Mouse (Mus musculus): ENCODE measurements around the gene Sdk2. TPM values are rescaled to one million over a fixed set of nuclear protein-coding genes. Genes with fewer than 3 reads are reported as not detected.

The Sdk2 gene
- total and polyA plus RNA-seq, 3 experiments, result 1.2 to 4.8 (median 1.3) TPM

DNA sequence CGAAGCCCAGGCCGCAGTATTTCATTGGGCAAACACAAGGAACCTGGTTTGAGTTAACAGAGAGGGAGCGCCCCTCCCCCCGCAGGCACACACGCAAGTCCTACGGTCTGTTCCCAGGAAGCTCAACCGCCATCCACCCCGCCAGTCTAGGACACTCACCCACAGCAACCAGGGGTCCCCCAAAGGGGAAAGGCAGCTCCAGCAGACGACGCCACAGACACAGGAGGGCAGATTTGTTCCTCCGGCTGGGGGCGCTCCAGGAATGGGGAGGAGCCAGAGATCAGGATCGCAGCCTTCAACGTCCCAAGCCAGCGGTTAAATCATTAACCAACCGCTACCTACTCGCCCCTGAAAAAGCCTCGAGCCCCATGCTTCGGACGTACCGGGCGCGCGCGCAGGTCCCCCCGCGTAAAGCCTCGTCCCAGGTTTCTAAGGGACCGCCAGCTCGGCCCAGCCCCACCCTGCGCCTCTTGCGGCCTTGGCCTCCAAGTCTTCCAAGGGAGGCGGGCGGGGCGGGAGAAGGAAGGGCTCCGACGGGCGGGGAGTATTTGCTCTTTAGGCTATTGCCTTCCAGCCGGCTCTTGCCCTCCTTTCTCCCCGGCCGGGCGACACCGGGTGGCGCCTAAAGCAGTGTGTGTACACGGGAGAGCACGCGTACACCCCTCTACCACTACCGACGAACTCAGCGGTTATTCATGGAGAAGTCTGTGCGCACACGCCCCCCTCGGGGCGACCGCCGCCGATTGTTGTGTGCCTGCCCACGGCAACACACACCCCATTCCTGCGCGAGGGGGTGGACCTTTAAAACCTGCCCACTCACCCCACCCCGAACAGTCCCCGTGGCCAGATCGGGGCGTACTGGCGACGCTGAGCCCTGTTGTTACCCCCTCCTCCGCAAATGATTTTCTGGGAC lies 316.0 kb downstream of the Sdk2 start (continued):
- TF ChIP-seq GABPA (IDR thresholded peaks at IDR 0.05; ENCODE audit: insufficient replicate concordance, low read depth, low read length) (no peak), NELFE (IDR thresholded peaks at IDR 0.05; ENCODE audit: low read depth, low read length) (no peak), EP300 (IDR thresholded peaks at IDR 0.05; ENCODE audit: low read length) (no peak), CHD1 (IDR thresholded peaks at IDR 0.05; ENCODE audit: low read depth, low read length) (no peak), MAFK (IDR thresholded peaks at IDR 0.05; ENCODE audit: insufficient replicate concordance, low read length) (no peak)

DNA sequence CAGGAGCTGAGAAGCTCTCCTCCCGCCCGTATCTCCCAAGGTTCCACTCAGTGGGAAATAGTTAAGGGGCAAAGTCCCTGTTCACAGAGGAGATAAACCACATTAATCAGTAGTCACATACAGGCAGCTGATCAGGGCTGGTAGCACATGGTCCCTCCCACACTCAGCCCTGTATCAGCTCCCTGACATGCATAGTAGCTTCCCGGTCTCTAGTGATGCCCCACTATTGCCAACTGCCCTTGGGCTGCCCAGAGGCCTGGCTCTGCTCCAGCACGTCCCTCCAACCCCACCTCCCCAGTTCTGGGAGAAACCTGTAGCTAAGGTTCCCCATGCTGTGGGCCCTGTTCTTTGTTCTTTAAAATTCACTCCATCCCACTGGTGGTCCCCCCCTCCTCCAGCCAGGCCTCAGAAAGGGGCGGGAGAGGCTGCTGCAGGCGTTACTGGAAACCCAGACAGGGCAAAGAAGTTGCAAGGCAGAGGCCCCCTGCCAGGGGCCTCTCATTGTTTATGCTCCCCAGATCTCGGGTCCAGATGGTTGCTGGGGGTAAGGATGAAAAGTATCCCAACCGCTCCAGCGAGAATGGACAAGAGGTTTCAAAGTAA lies 317.0 kb downstream of the Sdk2 start:
- peaks cover 0 to 22% of the 10 kb centered on the region in 2 experiments for H3K36me3 ChIP-seq (replicated peaks in 1 of 2; ENCODE audit: control insufficient read depth in 1 of 2, insufficient read depth in 1 of 2, low read length in 1 of 2)
- H3K27ac ChIP-seq (ENCODE audit: insufficient read depth, low read depth), result no peak overlapping the region
- no peaks in the 10 kb centered on the region for H3K79me2 ChIP-seq (replicated peaks; ENCODE audit: control insufficient read depth, extremely low read depth, insufficient read depth, poor library complexity, severe bottlenecking)
- no peak overlapping the region for H3K4me2 ChIP-seq (ENCODE audit: insufficient read depth, low read depth, poor library complexity, severe bottlenecking)
- dilution Hi-C loops (cut with MboI; ENCODE audit: extremely low pct_ligation_motif_present, extremely low pct_unique_long_range_greater_than_20kb, low sequenced_read_pairs), result no loop called here
- no peaks in the 10 kb centered on the region for H3K27me3 ChIP-seq (replicated peaks)
- no peak for DNase-seq (ENCODE audit: extremely low read depth)
- no peaks in the 10 kb centered on the region for H3K9me3 ChIP-seq (replicated peaks; ENCODE audit: low read length)
- peaks cover 0 to 34% of the 10 kb centered on the region in 2 experiments; a peak in 2 of 4 replicates for H3K4me1 ChIP-seq (ENCODE audit: control insufficient read depth in 1 of 2, insufficient read depth in 2 of 2)
- in situ Hi-C loops (cut with MboI; ENCODE audit: low pct_ligation_motif_present, low pct_unique_long_range_greater_than_20kb, low sequenced_read_pairs), result loop anchor here (5.0 kb wide), 1 partner anchor 62 kb away; no protein-coding TSS in a partner anchor
- no peak overlapping the region for H3K4me3 ChIP-seq (replicated peaks in 1 of 3; ENCODE audit: low read depth in 2 of 3, low read length in 2 of 3, poor library complexity in 1 of 3)
- no peak overlapping the region for H3K9ac ChIP-seq (ENCODE audit: insufficient read depth, low read depth)
- TF ChIP-seq TCF12 (IDR thresholded peaks at IDR 0.05; ENCODE audit: low read depth, low read length) (no peak), JUND (conservative IDR thresholded peaks at IDR 0.05; ENCODE audit: low read depth, low read length) (no peak), JUN (IDR thresholded peaks at IDR 0.05; ENCODE audit: insufficient read depth, low read depth, low read length) (no peak), RCOR1 (conservative IDR thresholded peaks at IDR 0.05; ENCODE audit: low read depth, low read length) (no peak)

DNA sequence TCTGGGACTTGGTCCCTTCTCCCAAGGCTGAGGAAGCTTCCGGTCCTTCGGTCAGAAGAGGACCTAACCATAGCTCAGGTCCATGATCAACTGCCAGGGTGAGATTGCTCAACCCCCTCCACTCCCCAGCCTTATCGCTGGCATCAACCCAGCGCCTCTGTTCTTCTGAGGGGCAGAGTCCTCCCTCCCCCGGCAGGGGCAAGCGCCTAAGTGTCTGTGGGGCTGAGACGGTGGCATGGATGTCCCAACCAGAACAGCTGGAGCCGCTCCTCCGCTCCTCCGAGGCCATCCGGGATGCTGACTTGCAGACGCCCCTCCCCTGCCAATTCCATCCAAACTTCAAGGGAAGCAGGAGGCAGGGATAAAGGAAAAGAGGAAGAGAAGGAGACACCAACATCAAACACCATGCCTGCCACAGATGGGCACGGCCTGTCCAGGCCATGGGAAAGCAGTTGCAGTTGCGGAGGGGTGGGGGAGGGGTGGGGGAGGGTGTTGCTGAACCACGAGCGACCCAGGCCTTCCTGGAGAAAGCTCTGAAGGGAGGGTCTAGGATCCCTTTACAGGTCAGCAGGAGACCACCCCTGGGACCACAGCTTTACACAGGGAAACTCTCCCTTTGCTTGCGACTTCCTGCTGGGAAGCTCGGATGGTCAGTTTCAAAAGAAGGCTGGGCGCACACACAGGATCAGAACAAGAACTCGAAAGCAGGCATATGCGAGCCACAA lies 317.9 kb downstream of the Sdk2 start:
- in situ Hi-C loops (cut with MboI; ENCODE audit: low pct_ligation_motif_present, low pct_unique_long_range_greater_than_20kb, low sequenced_read_pairs), result no loop called here
- TF ChIP-seq JUND (conservative IDR thresholded peaks at IDR 0.05; ENCODE audit: low read depth, low read length), result no peak
- no peak for TF ChIP-seq MXI1 (IDR thresholded peaks at IDR 0.05; ENCODE audit: low read depth, low read length)
- TF ChIP-seq PAX5 (IDR thresholded peaks at IDR 0.05; ENCODE audit: low read length), result no peak
- TF ChIP-seq NRF1 (IDR thresholded peaks at IDR 0.05; ENCODE audit: low read depth, low read length), result no peak
- TF ChIP-seq POLR2AphosphoS2 (IDR thresholded peaks at IDR 0.05; ENCODE audit: low read depth, low read length), result no peak
- no peak for TF ChIP-seq KAT2A (IDR thresholded peaks at IDR 0.05; ENCODE audit: insufficient replicate concordance, low read length)
- TF ChIP-seq ZC3H11A (IDR thresholded peaks at IDR 0.05; ENCODE audit: low read depth, low read length), result no peak
- TF ChIP-seq NELFE (IDR thresholded peaks at IDR 0.05; ENCODE audit: low read depth, low read length), result no peak
- TF ChIP-seq RCOR1 (conservative IDR thresholded peaks at IDR 0.05; ENCODE audit: low read depth, low read length), result no peak
- TF ChIP-seq SIN3A (IDR thresholded peaks at IDR 0.05; ENCODE audit: low read length), result no peak
- TF ChIP-seq E2F4 (IDR thresholded peaks at IDR 0.05; ENCODE audit: insufficient replicate concordance, low read depth, low read length), result no peak
- TF ChIP-seq IRF4 (IDR thresholded peaks at IDR 0.05; ENCODE audit: low read depth, low read length), result no peak
- no peak for TF ChIP-seq POLR2A (IDR thresholded peaks at IDR 0.05; ENCODE audit: low read depth, low read length)
- no peak for TF ChIP-seq UBTF (IDR thresholded peaks at IDR 0.05; ENCODE audit: low read depth, low read length)
- TF ChIP-seq MYC (IDR thresholded peaks at IDR 0.05; ENCODE audit: low read depth, low read length), result no peak
- TF ChIP-seq MAFK (IDR thresholded peaks at IDR 0.05; ENCODE audit: insufficient replicate concordance, low read length), result no peak
- no peaks in the 10 kb centered on the region for H3K9me3 ChIP-seq (replicated peaks; ENCODE audit: low read length)
- dilution Hi-C loops (cut with MboI; ENCODE audit: extremely low pct_ligation_motif_present, extremely low pct_unique_long_range_greater_than_20kb, low sequenced_read_pairs), result no loop called here
- peaks cover 0 to 28% of the 10 kb centered on the region in 2 experiments for H3K36me3 ChIP-seq (replicated peaks in 1 of 2; ENCODE audit: control insufficient read depth in 1 of 2, insufficient read depth in 1 of 2, low read length in 1 of 2)
- H3K4me2 ChIP-seq (ENCODE audit: insufficient read depth, low read depth, poor library complexity, severe bottlenecking), result no peak overlapping the region
- no peaks in the 10 kb centered on the region for H3K27me3 ChIP-seq (replicated peaks)
- H3K4me1 ChIP-seq (ENCODE audit: control insufficient read depth in 1 of 2, insufficient read depth in 2 of 2), result peaks cover 0 to 25% of the 10 kb centered on the region in 2 experiments; a peak in 2 of 4 replicates
- DNase-seq (ENCODE audit: extremely low read depth), result no peak
- H3K79me2 ChIP-seq (replicated peaks; ENCODE audit: control insufficient read depth, extremely low read depth, insufficient read depth, poor library complexity, severe bottlenecking), result no peaks in the 10 kb centered on the region
- no peak overlapping the region for H3K4me3 ChIP-seq (replicated peaks in 1 of 3; ENCODE audit: low read depth in 2 of 3, low read length in 2 of 3, poor library complexity in 1 of 3)
- H3K9ac ChIP-seq (ENCODE audit: insufficient read depth, low read depth), result no peak overlapping the region
- no peak overlapping the region for H3K27ac ChIP-seq (ENCODE audit: insufficient read depth, low read depth)

Data from CH12.LX (cell line).